Mouse (Mus musculus): ENCODE results near the gene Me1. TPM values are rescaled to one million over a fixed set of nuclear protein-coding genes. Genes with fewer than 3 reads are reported as not detected.
A peak's percentile ranks its signal among the peaks of the same experiment; 100 is the strongest.

Gene Me1
- polyA plus RNA-seq, 1 experiment: 33.6 TPM

GRCm38 (mm10) chr9:86638771-86639170, 57.0 kb downstream of the Me1 start:
- Histone ChIP-seq H3K79me2 (ENCODE audit: control insufficient read depth, insufficient read depth) (no peaks in the 10 kb centered on the region), H3K36me3 (ENCODE audit: control insufficient read depth, insufficient read depth) (no peaks in the 10 kb centered on the region), H3ac (ENCODE audit: control insufficient read depth, insufficient read length) (no peak overlapping the region), H3K4me2 (ENCODE audit: low read depth) (no peak overlapping the region), H3K27me3 (ENCODE audit: control insufficient read depth, insufficient read depth, insufficient read length) (no peaks in the 10 kb centered on the region), H3K4me3 (no peak overlapping the region)
- TF ChIP-seq MYOD1 (IDR thresholded peaks at IDR 0.05; ENCODE audit: control insufficient read depth in 1 of 3, insufficient read length in 2 of 3, low read depth in 2 of 3) (no peak), USF1 (IDR thresholded peaks at IDR 0.05; ENCODE audit: low read depth) (no peak), SRF (IDR thresholded peaks at IDR 0.05; ENCODE audit: control insufficient read depth, insufficient read length, low read depth) (no peak), POLR2AphosphoS2 (IDR thresholded peaks at IDR 0.05; ENCODE audit: insufficient read length, low read depth) (no peak)

DNA sequence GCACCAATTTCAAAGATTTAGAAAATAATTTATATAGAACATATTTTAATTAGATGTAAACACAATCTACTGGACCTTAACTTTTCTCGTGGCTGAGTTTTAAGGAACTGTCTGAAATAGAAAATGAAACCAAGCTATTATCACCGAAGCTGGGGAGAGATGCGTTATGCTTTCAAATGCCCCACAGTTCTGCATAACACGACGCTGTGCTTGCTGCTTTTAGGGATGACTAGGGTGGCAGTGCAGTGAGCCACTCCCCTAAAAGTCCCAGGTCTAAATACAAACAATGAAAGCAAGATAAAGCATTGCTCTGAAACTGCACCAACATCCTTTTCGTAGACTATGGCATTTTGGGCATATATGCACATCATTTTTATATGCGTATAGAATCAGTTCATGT, 64.6 kb downstream of the Me1 start:
- H3K79me2 ChIP-seq (ENCODE audit: control insufficient read depth, insufficient read depth): no peaks in the 10 kb centered on the region
- H3K4me2 ChIP-seq (ENCODE audit: low read depth): peak overlapping the region; percentile 24
- H3K36me3 ChIP-seq (ENCODE audit: control insufficient read depth, insufficient read depth): no peaks in the 10 kb centered on the region
- no peak overlapping the region for H3ac ChIP-seq (ENCODE audit: control insufficient read depth, insufficient read length)
- no peak for TF ChIP-seq CEBPB (IDR thresholded peaks at IDR 0.05; ENCODE audit: insufficient read depth, poor library complexity, severe bottlenecking)
- TF ChIP-seq POLR2A (IDR thresholded peaks at IDR 0.05; ENCODE audit: insufficient read length, low read depth): no peak
- TF ChIP-seq MYOG (IDR thresholded peaks at IDR 0.05; ENCODE audit: control insufficient read depth in 1 of 3, insufficient read depth in 1 of 3, insufficient read length in 2 of 3, low read depth in 2 of 3): no peak
- no peak for TF ChIP-seq MAX (IDR thresholded peaks at IDR 0.05; ENCODE audit: low read depth)
- no peak for TF ChIP-seq MYOD1 (IDR thresholded peaks at IDR 0.05; ENCODE audit: control insufficient read depth in 1 of 3, insufficient read length in 2 of 3, low read depth in 2 of 3)
- TF ChIP-seq TCF12 (IDR thresholded peaks at IDR 0.05; ENCODE audit: insufficient read depth, poor library complexity, severe bottlenecking): no peak
- no peak for TF ChIP-seq E2F4 (IDR thresholded peaks at IDR 0.05; ENCODE audit: insufficient read depth)
- no peak for TF ChIP-seq SRF (IDR thresholded peaks at IDR 0.05; ENCODE audit: control insufficient read depth, insufficient read length, low read depth)
- no peak for TF ChIP-seq REST (IDR thresholded peaks at IDR 0.05; ENCODE audit: insufficient read depth, insufficient read length)
- no peak for TF ChIP-seq USF1 (IDR thresholded peaks at IDR 0.05; ENCODE audit: low read depth)
- no peak for TF ChIP-seq TCF3 (IDR thresholded peaks at IDR 0.05; ENCODE audit: insufficient read length, low read depth)
- no peak for TF ChIP-seq POLR2AphosphoS2 (IDR thresholded peaks at IDR 0.05; ENCODE audit: insufficient read length, low read depth)
- no peak overlapping the region for H3K4me3 ChIP-seq
- H3K27me3 ChIP-seq (ENCODE audit: control insufficient read depth, insufficient read depth, insufficient read length): no peaks in the 10 kb centered on the region

GRCm38 (mm10) chr9:86630352-86630931, 65.3 kb downstream of the Me1 start:
- TF ChIP-seq TCF12 (IDR thresholded peaks at IDR 0.05; ENCODE audit: insufficient read depth, poor library complexity, severe bottlenecking): no peak
- no peak for TF ChIP-seq MYOD1 (IDR thresholded peaks at IDR 0.05; ENCODE audit: control insufficient read depth in 1 of 3, insufficient read length in 2 of 3, low read depth in 2 of 3)
- TF ChIP-seq POLR2A (IDR thresholded peaks at IDR 0.05; ENCODE audit: insufficient read length, low read depth): no peak
- no peak for TF ChIP-seq SRF (IDR thresholded peaks at IDR 0.05; ENCODE audit: control insufficient read depth, insufficient read length, low read depth)
- no peak for TF ChIP-seq USF1 (IDR thresholded peaks at IDR 0.05; ENCODE audit: low read depth)
- no peak for TF ChIP-seq MAX (IDR thresholded peaks at IDR 0.05; ENCODE audit: low read depth)
- no peak for TF ChIP-seq MYOG (IDR thresholded peaks at IDR 0.05; ENCODE audit: control insufficient read depth in 1 of 3, insufficient read depth in 1 of 3, insufficient read length in 2 of 3, low read depth in 2 of 3)
- TF ChIP-seq CEBPB (IDR thresholded peaks at IDR 0.05; ENCODE audit: insufficient read depth, poor library complexity, severe bottlenecking): no peak
- TF ChIP-seq REST (IDR thresholded peaks at IDR 0.05; ENCODE audit: insufficient read depth, insufficient read length): no peak
- no peak for TF ChIP-seq POLR2AphosphoS2 (IDR thresholded peaks at IDR 0.05; ENCODE audit: insufficient read length, low read depth)
- no peak for TF ChIP-seq E2F4 (IDR thresholded peaks at IDR 0.05; ENCODE audit: insufficient read depth)
- TF ChIP-seq TCF3 (IDR thresholded peaks at IDR 0.05; ENCODE audit: insufficient read length, low read depth): no peak
- Histone ChIP-seq H3K79me2 (ENCODE audit: control insufficient read depth, insufficient read depth) (no peaks in the 10 kb centered on the region), H3K4me3 (no peak overlapping the region), H3K36me3 (ENCODE audit: control insufficient read depth, insufficient read depth) (no peaks in the 10 kb centered on the region), H3K27me3 (ENCODE audit: control insufficient read depth, insufficient read depth, insufficient read length) (no peaks in the 10 kb centered on the region), H3K4me2 (ENCODE audit: low read depth) (no peak overlapping the region), H3ac (ENCODE audit: control insufficient read depth, insufficient read length) (no peak overlapping the region)

DNA sequence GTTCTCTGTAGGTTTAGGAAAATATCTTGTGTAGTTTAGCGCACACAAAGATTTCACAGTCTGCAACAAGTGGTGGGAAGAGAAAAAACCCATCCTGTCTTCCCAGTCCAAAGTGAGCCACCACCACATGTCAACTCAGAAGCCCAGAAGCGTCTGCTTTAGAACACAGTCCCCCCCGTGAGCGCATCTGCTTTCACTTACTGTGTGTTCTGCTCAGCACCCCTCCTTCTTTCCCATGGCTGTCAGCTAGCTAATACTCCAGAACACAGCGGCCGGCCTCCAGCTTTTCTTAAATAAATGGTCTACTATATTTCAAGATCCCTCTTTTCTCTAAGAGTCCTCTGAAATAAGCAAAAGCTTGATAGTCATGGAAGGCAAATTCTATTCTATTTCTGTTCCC, 66.4 kb downstream of the Me1 start:
- H3K79me2 ChIP-seq (ENCODE audit: control insufficient read depth, insufficient read depth): no peaks in the 10 kb centered on the region
- no peaks in the 10 kb centered on the region for H3K27me3 ChIP-seq (ENCODE audit: control insufficient read depth, insufficient read depth, insufficient read length)
- no peak overlapping the region for H3ac ChIP-seq (ENCODE audit: control insufficient read depth, insufficient read length)
- TF ChIP-seq MYOG (IDR thresholded peaks at IDR 0.05; ENCODE audit: control insufficient read depth in 1 of 3, insufficient read depth in 1 of 3, insufficient read length in 2 of 3, low read depth in 2 of 3) (no peak), TCF3 (IDR thresholded peaks at IDR 0.05; ENCODE audit: insufficient read length, low read depth) (no peak), REST (IDR thresholded peaks at IDR 0.05; ENCODE audit: insufficient read depth, insufficient read length) (no peak), POLR2A (IDR thresholded peaks at IDR 0.05; ENCODE audit: insufficient read length, low read depth) (no peak)
- H3K4me2 ChIP-seq (ENCODE audit: low read depth): no peak overlapping the region
- no peaks in the 10 kb centered on the region for H3K36me3 ChIP-seq (ENCODE audit: control insufficient read depth, insufficient read depth)
- no peak overlapping the region for H3K4me3 ChIP-seq

DNA sequence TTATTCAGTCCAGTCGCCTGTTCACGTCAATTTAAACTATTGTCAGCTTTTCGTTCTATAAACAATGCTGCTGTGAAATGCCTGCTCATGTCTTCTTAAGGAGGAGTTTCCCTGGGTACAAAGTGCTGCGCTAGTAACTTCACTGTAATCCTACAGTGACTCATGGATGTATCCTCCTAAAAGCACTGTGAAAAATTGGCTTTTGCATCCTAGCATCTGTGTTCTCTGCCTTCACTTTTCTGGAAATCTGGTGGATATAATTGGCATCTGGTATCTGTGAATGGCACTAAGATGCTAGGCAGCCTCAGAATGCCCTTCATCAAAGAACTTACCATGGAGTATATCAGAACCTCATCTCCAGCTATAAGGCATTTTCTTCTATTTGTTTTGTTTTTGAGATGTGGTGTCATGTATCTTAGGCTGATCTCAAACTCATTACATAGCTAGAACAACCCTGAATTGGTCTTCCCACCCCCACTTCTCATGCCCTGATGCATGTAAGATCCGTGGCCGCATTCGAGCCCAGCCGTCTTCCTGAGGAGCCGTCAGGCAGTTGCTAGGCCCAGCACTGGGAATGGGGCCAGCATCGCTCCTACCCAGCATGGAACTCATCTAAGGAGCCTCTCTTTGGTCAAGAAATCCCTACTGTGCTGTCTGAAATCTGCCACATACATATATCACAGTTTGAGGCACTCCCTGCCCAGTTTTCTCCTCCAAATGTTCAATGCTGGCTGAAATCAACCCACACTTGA, 67.8 kb downstream of the Me1 start:
- H3K4me2 ChIP-seq (ENCODE audit: low read depth): no peak overlapping the region
- H3K36me3 ChIP-seq (ENCODE audit: control insufficient read depth, insufficient read depth): no peaks in the 10 kb centered on the region
- H3K79me2 ChIP-seq (ENCODE audit: control insufficient read depth, insufficient read depth): no peaks in the 10 kb centered on the region
- no peak overlapping the region for H3K4me3 ChIP-seq
- no peak overlapping the region for H3ac ChIP-seq (ENCODE audit: control insufficient read depth, insufficient read length)
- TF ChIP-seq POLR2AphosphoS2 (IDR thresholded peaks at IDR 0.05; ENCODE audit: insufficient read length, low read depth): no peak
- H3K27me3 ChIP-seq (ENCODE audit: control insufficient read depth, insufficient read depth, insufficient read length): no peaks in the 10 kb centered on the region

All from myocyte (in vitro differentiated cells).